Mouse (Mus musculus): ENCODE measurements around the gene Phldb3. TPM values are rescaled to one million over a fixed set of nuclear protein-coding genes. Genes with fewer than 3 reads are reported as not detected.

The Phldb3 gene
- polyA plus RNA-seq, 1 experiment from 2014 or later = 0.33 TPM

- Histone ChIP-seq H3K4me3 (ENCODE audit: low read depth, low read length) (no peak overlapping the region), H3K9ac (no peak overlapping the region), H3K36me3 (ENCODE audit: insufficient read depth) (no peaks in the 10 kb centered on the region), H3K9me3 (ENCODE audit: low read depth, low read length) (no peaks in the 10 kb centered on the region), H3K4me2 (no peak overlapping the region), H3K27me3 (ENCODE audit: insufficient read depth, low read length) (no peaks in the 10 kb centered on the region), H3K27ac (ENCODE audit: low read depth) (no peak overlapping the region), H3K4me1 (ENCODE audit: insufficient read depth) (no peaks in the 10 kb centered on the region)
- 87% methylated on average over 23 of the region's 23 CpGs for WGBS
- DNase-seq (no peak), ATAC-seq (ENCODE audit: insufficient read depth) (no peak)
- TF ChIP-seq CTCF (IDR thresholded peaks at IDR 0.05; ENCODE audit: low read depth) = no peak
Measured at GRCm38 (mm10) chr7:24671944-24672439, 61.4 kb downstream of the Phldb3 start.

DNA sequence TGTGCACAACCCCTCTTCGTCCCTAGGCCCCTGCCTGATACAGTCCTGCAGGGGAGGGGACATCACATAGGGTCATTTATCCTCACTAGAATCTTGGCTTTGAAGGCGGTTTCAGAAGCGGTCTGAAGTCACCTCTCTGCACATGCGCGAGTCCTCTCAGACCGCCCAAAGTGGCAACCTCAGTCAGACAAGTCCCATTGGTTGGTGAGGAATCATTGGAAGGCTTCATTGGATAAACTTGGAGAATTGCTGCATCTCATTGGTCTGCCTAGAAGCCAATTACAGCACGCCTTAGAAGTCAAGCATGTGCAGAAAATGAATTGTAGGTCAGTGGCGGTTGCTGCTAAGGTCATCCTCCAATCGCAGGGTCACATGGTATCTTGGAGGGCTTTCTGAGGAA is 66.0 kb downstream of the Phldb3 start, which contains the start of gene Tex101:
Gene Tex101, minus strand, starts transcription at position 101 of the 400 bp plus-strand sequence.
- no peaks in the 10 kb centered on the region for H3K4me1 ChIP-seq (ENCODE audit: insufficient read depth)
- WGBS = 82% methylated on average over 9 of the region's 9 CpGs
- H3K9ac ChIP-seq = no peak within 1 kb of the TSS
- no peak within 1 kb of the TSS for H3K4me3 ChIP-seq (ENCODE audit: low read depth, low read length)
- DNase-seq = no peak
- no peak within 1 kb of the TSS for H3K4me2 ChIP-seq
- H3K36me3 ChIP-seq (ENCODE audit: insufficient read depth) = no peaks in the 10 kb centered on the region
- H3K27me3 ChIP-seq (ENCODE audit: insufficient read depth, low read length) = no peaks in the 10 kb centered on the region
- no peak within 1 kb of the TSS for H3K27ac ChIP-seq (ENCODE audit: low read depth)
- no peaks in the 10 kb centered on the region for H3K9me3 ChIP-seq (ENCODE audit: low read depth, low read length)
- TF ChIP-seq CTCF (IDR thresholded peaks at IDR 0.05; ENCODE audit: low read depth) = no peak
- ATAC-seq (ENCODE audit: insufficient read depth) = no peak

Other genes starting within 250 kb of the Phldb3 start
- 1.6 and 1.7 TPM in 2 replicates for gene Kcnn4, start 240.5 kb upstream of the Phldb3 start, polyA plus RNA-seq (2014; fragmentation: Nextera tagmentation; extraction: Ambion mirVana)
- gene Smg9, start 211.1 kb upstream of the Phldb3 start, polyA plus RNA-seq (2014; fragmentation: Nextera tagmentation; extraction: Ambion mirVana) = 21.5 and 24.5 TPM in 2 replicates
- gene Irgc1, start 158.5 kb upstream of the Phldb3 start, polyA plus RNA-seq (2014; fragmentation: Nextera tagmentation; extraction: Ambion mirVana) = 0.14 TPM in 1 of 2 replicates, not detected in the other
- 18.1 and 20.2 TPM in 2 replicates for gene Plaur, start 148.3 kb upstream of the Phldb3 start, polyA plus RNA-seq (2014; fragmentation: Nextera tagmentation; extraction: Ambion mirVana)
- 0.34 and 0.72 TPM in 2 replicates for gene Cadm4, start 128.7 kb upstream of the Phldb3 start, polyA plus RNA-seq (2014; fragmentation: Nextera tagmentation; extraction: Ambion mirVana)
- gene Zfp428, start 103.8 kb upstream of the Phldb3 start, polyA plus RNA-seq (2014; fragmentation: Nextera tagmentation; extraction: Ambion mirVana) = 36.2 and 37.7 TPM in 2 replicates
- gene AC161166.1, start 98.3 kb upstream of the Phldb3 start, polyA plus RNA-seq (2014; fragmentation: Nextera tagmentation; extraction: Ambion mirVana) = 0.32 and 0.47 TPM in 2 replicates
- 8.0 and 9.3 TPM in 2 replicates for gene Irgq, start 80.1 kb upstream of the Phldb3 start, polyA plus RNA-seq (2014; fragmentation: Nextera tagmentation; extraction: Ambion mirVana)
- gene Pinlyp, start 64.6 kb upstream of the Phldb3 start, polyA plus RNA-seq (2014; fragmentation: Nextera tagmentation; extraction: Ambion mirVana) = not detected in 2 replicates
- gene Xrcc1, start 64.5 kb upstream of the Phldb3 start, polyA plus RNA-seq (2014; fragmentation: Nextera tagmentation; extraction: Ambion mirVana) = 96.6 and 121 TPM in 2 replicates
- gene Ethe1, start 23.2 kb upstream of the Phldb3 start, polyA plus RNA-seq (2014; fragmentation: Nextera tagmentation; extraction: Ambion mirVana) = 26.5 and 26.7 TPM in 2 replicates
- 2.6 and 2.9 TPM in 2 replicates for gene Zfp575, start 23.1 kb upstream of the Phldb3 start, polyA plus RNA-seq (2014; fragmentation: Nextera tagmentation; extraction: Ambion mirVana)
- 0.14 TPM in 1 of 2 replicates, not detected in the other for gene Lypd3, start 25.8 kb downstream of the Phldb3 start, polyA plus RNA-seq (2014; fragmentation: Nextera tagmentation; extraction: Ambion mirVana)
- not detected in 2 replicates for gene Tex101, start 65.9 kb downstream of the Phldb3 start, polyA plus RNA-seq (2014; fragmentation: Nextera tagmentation; extraction: Ambion mirVana)
- not detected in 2 replicates for gene BC049730, start 98.5 kb downstream of the Phldb3 start, polyA plus RNA-seq (2014; fragmentation: Nextera tagmentation; extraction: Ambion mirVana)
- gene Gm4763, start 116.1 kb downstream of the Phldb3 start, polyA plus RNA-seq (2014; fragmentation: Nextera tagmentation; extraction: Ambion mirVana) = not detected in 2 replicates
- 0.13 TPM in 1 of 2 replicates, not detected in the other for gene Cd177, start 149.5 kb downstream of the Phldb3 start, polyA plus RNA-seq (2014; fragmentation: Nextera tagmentation; extraction: Ambion mirVana)
- gene Ceacam10, start 166.4 kb downstream of the Phldb3 start, polyA plus RNA-seq (2014; fragmentation: Nextera tagmentation; extraction: Ambion mirVana) = not detected in 2 replicates